16 mouse cellular contexts compared by ENCODE assay signal in the genomic region with DNA sequence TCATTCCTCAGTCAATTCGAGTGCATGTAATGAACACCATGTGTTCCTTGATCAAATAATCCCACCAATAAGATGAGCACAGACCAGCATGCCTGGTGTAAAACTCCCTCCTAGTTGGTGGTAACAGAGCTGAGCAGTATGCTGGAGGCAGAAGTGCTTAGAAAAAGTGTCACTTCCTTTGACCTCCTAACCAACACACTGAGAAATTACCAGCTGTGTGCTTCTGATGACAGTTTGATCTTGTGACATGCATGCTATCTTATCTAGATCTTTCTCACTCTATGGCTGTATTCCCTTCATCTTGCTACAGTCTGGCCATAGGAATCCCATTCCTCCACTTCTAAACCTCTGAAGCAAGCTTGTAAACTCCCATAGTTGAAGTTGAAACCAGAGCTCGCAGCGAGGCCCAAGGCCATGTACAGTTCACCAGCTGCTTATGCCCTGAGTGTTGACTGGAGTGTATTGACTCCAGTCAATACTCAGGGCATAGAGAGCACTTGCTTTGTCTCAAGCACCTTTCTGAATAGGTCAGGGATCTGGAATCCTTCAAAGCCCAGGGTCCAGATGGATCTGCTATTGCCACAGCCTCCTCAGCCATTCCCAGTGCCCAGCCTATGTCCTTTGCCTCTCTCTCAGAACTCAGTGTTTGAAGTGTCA.
"Had no signal": no experiment of that assay in that cellular context is flagged by ENCODE, and none has a peak within 500 bp of the region (broad histone marks: within the 10 kb centered on the region; RNA-seq: fewer than 3 reads in every experiment).

No protein-coding gene starts in this region.

- ATAC-seq: intestine, embryonic 15.5 days; midbrain, embryonic 13.5 days had no signal

- H3K4me3 ChIP-seq: intestine, embryonic 15.5 days; kidney, embryonic 15.5 days; left cerebral cortex, adult 2 months; limb, embryonic 10.5 days; liver, embryonic 15.5 days; midbrain, embryonic 13.5 days; myocyte; neural tube, embryonic 15.5 days had no signal

- DNase-seq: kidney, adult 2 months; kidney, postnatal 14 days; right cerebral cortex, adult 18-20 months; right cerebral cortex, postnatal 25 days; thymus, postnatal 25 days had no signal

- H3K9ac ChIP-seq: intestine, embryonic 15.5 days; kidney, embryonic 15.5 days; liver, embryonic 15.5 days; midbrain, embryonic 13.5 days; neural tube, embryonic 15.5 days had no signal

- H3K27ac ChIP-seq: intestine, embryonic 15.5 days; kidney, embryonic 15.5 days; left cerebral cortex, adult 2 months; limb, embryonic 10.5 days; liver, embryonic 15.5 days; macrophage; midbrain, embryonic 13.5 days; neural tube, embryonic 15.5 days; stomach, postnatal 0 days had no signal

- H3K4me2 ChIP-seq: intestine, embryonic 15.5 days; kidney, embryonic 15.5 days; liver, embryonic 11.5 days; liver, embryonic 15.5 days; midbrain, embryonic 13.5 days; neural tube, embryonic 15.5 days had no signal

- H3K36me3 ChIP-seq: intestine, embryonic 15.5 days; kidney, embryonic 15.5 days; limb, embryonic 10.5 days; liver, embryonic 15.5 days; midbrain, embryonic 13.5 days; neural tube, embryonic 15.5 days had no signal

- H3K4me1 ChIP-seq: intestine, embryonic 15.5 days; kidney, embryonic 15.5 days; liver, embryonic 15.5 days; midbrain, embryonic 13.5 days; neural tube, embryonic 15.5 days had no signal

- H3K27me3 ChIP-seq: intestine, embryonic 15.5 days; liver, embryonic 15.5 days; midbrain, embryonic 13.5 days; neural tube, embryonic 15.5 days had no signal

- H3K9me3 ChIP-seq: intestine, embryonic 15.5 days; kidney, embryonic 15.5 days; limb, embryonic 10.5 days; liver, embryonic 15.5 days; midbrain, embryonic 13.5 days; neural tube, embryonic 15.5 days had no signal
